Mouse (Mus musculus): Measurements from ENCODE around the gene Spem1. TPM values are rescaled to one million over a fixed set of nuclear protein-coding genes. Genes with fewer than 3 reads are reported as not detected.

The Spem1 gene
- polyA plus RNA-seq, 1 experiment from 2014 or later, result not detected

- ATAC-seq, result peak; percentile 79
- H3K36me3 ChIP-seq, result no peaks in the 10 kb centered on the region
These were observed 18.0 kb downstream of the Spem1 start for GRCm38 (mm10) chr11:69803786-69804651.

GRCm38 (mm10) chr11:69803328-69803727, 18.7 kb downstream of the Spem1 start:
- H3K9ac ChIP-seq, result peak overlapping the region; percentile 64
- H3K27me3 ChIP-seq (replicated peaks), result peaks cover 7% of the 10 kb centered on the region; the same call in 1 of the 2 replicates
- H3K4me1 ChIP-seq (replicated peaks), result peaks cover 58% of the 10 kb centered on the region
- ATAC-seq, result peak; percentile 54
- H3K36me3 ChIP-seq, result no peaks in the 10 kb centered on the region
- 6% methylated on average over 12 of the region's 12 CpGs for WGBS
- peak overlapping the region; percentile 98 for H3K4me2 ChIP-seq (replicated peaks)
- peak overlapping the region; percentile 51 for H3K4me3 ChIP-seq (replicated peaks)
- peak overlapping the region; percentile 79 for H3K27ac ChIP-seq
- no peaks in the 10 kb centered on the region for H3K9me3 ChIP-seq

More at GRCm38 (mm10) chr11:69803786-69804651, 18.0 kb downstream of the Spem1 start:
- H3K27ac ChIP-seq, result peak overlapping the region; percentile 79
- H3K4me2 ChIP-seq (replicated peaks), result peak overlapping the region; percentile 98
- peaks cover 57% of the 10 kb centered on the region for H3K4me1 ChIP-seq (replicated peaks)
- H3K27me3 ChIP-seq (replicated peaks), result peaks cover 7% of the 10 kb centered on the region; the same call in 1 of the 2 replicates
- H3K9me3 ChIP-seq, result no peaks in the 10 kb centered on the region
- H3K4me3 ChIP-seq (replicated peaks), result peak overlapping the region; percentile 51
- H3K9ac ChIP-seq, result peak overlapping the region; percentile 64
- 2% methylated on average over 60 of the region's 60 CpGs for WGBS

DNA sequence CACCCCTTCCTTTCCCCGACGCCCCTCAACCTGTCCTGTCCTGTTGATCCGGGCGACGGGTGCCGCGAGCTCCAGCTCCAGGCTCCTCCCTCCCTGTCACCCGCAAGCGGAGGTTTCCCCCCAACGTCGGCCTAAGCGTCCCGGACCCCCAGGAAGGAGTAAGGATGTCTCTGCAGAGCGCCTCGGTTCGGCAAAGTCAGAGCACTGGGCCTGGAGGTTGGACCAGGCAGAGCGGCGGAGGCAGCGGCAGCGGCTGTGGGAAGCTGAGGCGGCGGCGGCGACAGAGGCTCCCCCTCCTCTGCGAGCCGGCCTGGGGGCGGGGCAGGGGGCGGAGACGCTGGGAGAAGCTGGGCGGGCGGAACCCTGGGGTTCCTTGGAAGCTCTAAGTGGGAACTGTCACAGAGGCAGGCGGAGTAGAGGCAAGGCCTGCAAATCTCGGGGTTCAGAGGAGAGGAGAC, 19.3 kb downstream of the Spem1 start:
- peak; percentile 57 for ATAC-seq
- peak overlapping the region; percentile 79 for H3K27ac ChIP-seq

GRCm38 (mm10) chr11:69801379-69801977, 20.5 kb downstream of the Spem1 start, which contains the start of gene Fgf11:
Gene Fgf11, minus strand, starts transcription at chr11:69801857.
- Histone ChIP-seq H3K36me3 (no peaks in the 10 kb centered on the region), H3K4me2 (replicated peaks) (peak within 1 kb of the TSS; percentile 98), H3K27me3 (replicated peaks) (peaks cover 7% of the 10 kb centered on the region; the same call in 1 of the 2 replicates), H3K27ac (peak within 1 kb of the TSS; percentile 64), H3K4me3 (replicated peaks) (peak within 1 kb of the TSS; percentile 51), H3K9me3 (no peaks in the 10 kb centered on the region), H3K9ac (peak within 1 kb of the TSS; percentile 64), H3K4me1 (replicated peaks) (peaks cover 58% of the 10 kb centered on the region)
- ATAC-seq, result no peak
- WGBS, result under 1% methylated on average over 33 of the region's 33 CpGs

More for the DNA sequence above, 19.3 kb downstream of the Spem1 start:
- Histone ChIP-seq H3K4me2 (replicated peaks) (peak overlapping the region; percentile 98), H3K27me3 (replicated peaks) (peaks cover 7% of the 10 kb centered on the region; the same call in 1 of the 2 replicates), H3K4me1 (replicated peaks) (peaks cover 58% of the 10 kb centered on the region), H3K9ac (peak overlapping the region; percentile 64), H3K9me3 (no peaks in the 10 kb centered on the region), H3K36me3 (no peaks in the 10 kb centered on the region), H3K4me3 (replicated peaks) (peak overlapping the region; percentile 51)
- whole genome bisulfite sequencing, result under 1% methylated on average over 33 of the region's 33 CpGs

- peak; percentile 5 for ATAC-seq
- Histone ChIP-seq H3K9ac (peak overlapping the region; percentile 54), H3K4me1 (replicated peaks) (peaks cover 58% of the 10 kb centered on the region), H3K27ac (peak overlapping the region; percentile 64), H3K4me3 (replicated peaks) (peak overlapping the region; percentile 51), H3K9me3 (no peaks in the 10 kb centered on the region), H3K36me3 (no peaks in the 10 kb centered on the region), H3K4me2 (replicated peaks) (peak overlapping the region; percentile 98), H3K27me3 (replicated peaks) (peaks cover 7% of the 10 kb centered on the region; the same call in 1 of the 2 replicates)
- 2% methylated on average over 36 of the region's 36 CpGs for WGBS
These were observed 21.4 kb downstream of the Spem1 start for GRCm38 (mm10) chr11:69800392-69801197.

DNA sequence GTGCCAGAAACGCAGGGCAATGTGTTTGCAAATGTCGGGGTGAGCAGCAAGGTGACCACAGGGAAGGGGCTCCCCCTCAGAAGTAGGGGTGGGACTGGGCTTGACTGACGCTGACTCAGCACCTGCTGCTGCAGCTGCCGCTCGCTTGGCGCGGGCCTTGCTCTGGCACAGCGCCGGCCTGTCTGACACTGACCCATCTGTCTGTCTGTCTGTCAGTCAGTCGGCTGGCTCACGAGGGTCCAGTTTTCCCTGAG, 21.9 kb downstream of the Spem1 start:
- peak overlapping the region; percentile 64; the same call in 1 of the 2 replicates for H3K27ac ChIP-seq
- peaks cover 6% of the 10 kb centered on the region; the same call in 1 of the 2 replicates for H3K27me3 ChIP-seq (replicated peaks)
- peak overlapping the region; percentile 51 for H3K4me3 ChIP-seq (replicated peaks)
- H3K4me2 ChIP-seq (replicated peaks), result peak overlapping the region; percentile 98
- 6% methylated on average over 11 of the region's 11 CpGs for WGBS
- H3K9me3 ChIP-seq, result no peaks in the 10 kb centered on the region
- no peaks in the 10 kb centered on the region for H3K36me3 ChIP-seq
- peaks cover 57% of the 10 kb centered on the region for H3K4me1 ChIP-seq (replicated peaks)
- peak overlapping the region; percentile 54 for H3K9ac ChIP-seq
- no peak for ATAC-seq

GRCm38 (mm10) chr11:69799394-69800137, 22.4 kb downstream of the Spem1 start:
- Histone ChIP-seq H3K9me3 (no peaks in the 10 kb centered on the region), H3K27ac (no peak overlapping the region), H3K4me3 (replicated peaks) (peak overlapping the region; percentile 51; the same call in 1 of the 2 replicates), H3K4me1 (replicated peaks) (peaks cover 52% of the 10 kb centered on the region), H3K4me2 (replicated peaks) (peak overlapping the region; percentile 98), H3K27me3 (replicated peaks) (peaks cover 2% of the 10 kb centered on the region; the same call in 1 of the 2 replicates), H3K36me3 (no peaks in the 10 kb centered on the region), H3K9ac (no peak overlapping the region)
- no peak for ATAC-seq
- 33% methylated on average over 12 of the region's 12 CpGs for WGBS

DNA sequence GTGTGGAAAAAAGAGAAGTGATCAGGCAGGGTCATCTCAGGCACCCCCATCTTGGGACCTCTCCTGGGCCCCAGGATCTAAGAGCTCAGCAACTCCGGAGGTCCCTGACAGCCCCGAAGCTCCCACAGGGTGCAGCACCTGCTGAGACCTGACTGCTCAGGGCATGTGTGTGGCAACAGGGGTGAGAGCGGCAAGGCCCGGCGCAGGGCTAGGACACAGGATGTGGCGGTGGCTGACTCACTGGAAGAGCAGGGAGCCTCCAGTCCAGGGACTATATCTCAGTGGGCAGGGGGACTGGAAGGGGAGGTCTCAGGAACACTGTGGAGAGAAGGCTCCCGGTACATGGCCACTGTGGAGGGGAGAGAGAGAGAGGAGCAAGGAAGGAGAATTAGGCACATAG, 24.1 kb downstream of the Spem1 start:
- Histone ChIP-seq H3K4me1 (replicated peaks) (peaks cover 36% of the 10 kb centered on the region), H3K9me3 (no peaks in the 10 kb centered on the region), H3K4me2 (replicated peaks) (no peak overlapping the region), H3K4me3 (replicated peaks) (no peak overlapping the region), H3K36me3 (no peaks in the 10 kb centered on the region), H3K27me3 (replicated peaks) (no peaks in the 10 kb centered on the region; the same call in 1 of the 2 replicates), H3K9ac (no peak overlapping the region), H3K27ac (no peak overlapping the region)
- ATAC-seq, result no peak
- WGBS, result 80% methylated on average over 7 of the region's 7 CpGs

- ATAC-seq, result no peak
- Histone ChIP-seq H3K9me3 (no peaks in the 10 kb centered on the region), H3K4me2 (replicated peaks) (peak overlapping the region; percentile 92), H3K9ac (no peak overlapping the region; the same call in 1 of the 2 replicates), H3K4me3 (replicated peaks) (peak overlapping the region; percentile 44), H3K36me3 (no peaks in the 10 kb centered on the region), H3K27ac (no peak overlapping the region), H3K4me1 (replicated peaks) (peaks cover 18% of the 10 kb centered on the region), H3K27me3 (replicated peaks) (no peaks in the 10 kb centered on the region; the same call in 1 of the 2 replicates)
- WGBS, result 5% methylated on average over 13 of the region's 13 CpGs
These were observed 26.0 kb downstream of the Spem1 start for GRCm38 (mm10) chr11:69795983-69796435.

DNA sequence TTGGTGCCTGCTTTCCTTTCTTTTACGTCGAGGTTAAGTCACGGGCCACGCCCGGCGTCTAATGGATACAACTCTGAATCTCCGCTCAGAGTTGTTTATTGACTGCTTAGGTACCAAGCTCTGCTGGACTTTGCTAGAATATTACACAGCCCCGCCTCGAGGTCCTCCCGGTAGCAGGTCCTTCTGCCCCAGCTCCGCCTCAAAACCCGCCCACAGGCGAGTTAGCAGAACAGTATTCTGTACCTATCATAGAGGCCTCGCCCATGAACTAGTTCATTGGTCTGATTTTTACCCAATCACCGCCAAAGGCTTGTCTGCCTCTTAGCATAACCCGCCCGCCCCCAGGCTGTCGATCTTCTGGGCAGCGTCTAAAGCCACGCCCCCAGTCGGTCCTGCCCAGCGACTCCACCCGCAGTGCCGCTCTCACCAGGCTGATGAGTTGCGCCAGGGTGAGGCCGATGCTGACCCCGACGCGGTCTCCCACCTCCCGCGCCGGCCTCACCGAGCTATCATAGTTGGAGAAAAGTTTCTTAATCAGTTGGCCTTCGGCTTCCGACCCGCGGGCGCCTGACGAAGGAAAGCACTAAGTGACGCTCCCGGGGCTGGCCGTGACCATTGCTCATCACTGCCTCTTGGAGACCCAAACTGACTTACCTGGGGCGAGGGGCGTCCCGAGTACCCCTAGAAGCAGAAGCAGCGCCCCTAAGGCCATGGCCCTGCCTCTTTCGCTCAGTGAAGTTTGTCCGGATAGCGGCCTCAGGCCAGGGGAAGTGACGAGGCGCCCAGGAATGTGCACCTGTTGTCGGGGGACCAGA, 26.6 kb downstream of the Spem1 start, which contains the start of gene Chrnb1:
Gene Chrnb1 (minus strand): TSS at position 776 of the 815 bp plus-strand sequence.
- Histone ChIP-seq H3K27me3 (replicated peaks) (no peaks in the 10 kb centered on the region), H3K4me2 (replicated peaks) (peak within 1 kb of the TSS; percentile 92), H3K4me1 (replicated peaks) (peaks cover 12% of the 10 kb centered on the region), H3K9ac (peak within 1 kb of the TSS; percentile 34), H3K9me3 (no peaks in the 10 kb centered on the region), H3K4me3 (replicated peaks) (peak within 1 kb of the TSS; percentile 44), H3K36me3 (no peaks in the 10 kb centered on the region), H3K27ac (no peak within 1 kb of the TSS)
- peak; percentile 99 for ATAC-seq
- 1% methylated on average over 52 of the region's 52 CpGs for WGBS
